Mouse (Mus musculus): ENCODE results near the gene Gbp2b. TPM values are rescaled to one million over a fixed set of nuclear protein-coding genes. Genes with fewer than 3 reads are reported as not detected.
"Not testable (repeated sequence)": the region's sequence is repeated elsewhere in the genome, so short reads cannot be mapped to it uniquely, and the experiment has no call there.

Gbp2b gene
- polyA plus RNA-seq, 1 experiment from 2014 or later = not detected

DNA sequence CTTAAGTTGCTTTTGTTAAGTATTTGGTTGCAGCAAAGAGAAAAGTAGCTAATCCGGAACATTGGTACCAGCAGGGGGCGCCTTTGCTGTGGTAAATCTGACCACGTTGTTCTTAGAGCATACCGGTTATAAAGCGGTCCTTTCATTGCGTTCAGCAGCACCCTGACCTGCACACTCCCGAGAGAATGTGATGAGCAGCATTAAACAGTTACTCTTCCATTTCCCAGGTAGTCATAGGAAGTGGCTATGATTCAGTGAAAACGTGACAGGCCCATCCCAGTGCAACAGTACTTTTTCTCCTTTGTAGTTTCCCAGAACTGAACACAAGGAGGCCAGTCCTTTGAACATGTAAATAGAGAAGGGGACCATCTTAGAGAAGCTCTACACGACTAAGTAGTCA lies 45.6 kb downstream of the Gbp2b start:
- Histone ChIP-seq H3K9ac (no peak overlapping the region), H3K36me3 (no peaks in the 10 kb centered on the region), H3K27ac (replicated peaks) (no peak overlapping the region), H3K9me3 (no peaks in the 10 kb centered on the region), H3K27me3 (no peaks in the 10 kb centered on the region), H3K4me2 (no peak overlapping the region), H3K4me1 (replicated peaks) (no peaks in the 10 kb centered on the region), H3K4me3 (no peak overlapping the region)
- WGBS = 7% methylated on average over 9 of the region's 9 CpGs
- no peak for ATAC-seq (ENCODE audit: low FRiP score, low read depth)

DNA sequence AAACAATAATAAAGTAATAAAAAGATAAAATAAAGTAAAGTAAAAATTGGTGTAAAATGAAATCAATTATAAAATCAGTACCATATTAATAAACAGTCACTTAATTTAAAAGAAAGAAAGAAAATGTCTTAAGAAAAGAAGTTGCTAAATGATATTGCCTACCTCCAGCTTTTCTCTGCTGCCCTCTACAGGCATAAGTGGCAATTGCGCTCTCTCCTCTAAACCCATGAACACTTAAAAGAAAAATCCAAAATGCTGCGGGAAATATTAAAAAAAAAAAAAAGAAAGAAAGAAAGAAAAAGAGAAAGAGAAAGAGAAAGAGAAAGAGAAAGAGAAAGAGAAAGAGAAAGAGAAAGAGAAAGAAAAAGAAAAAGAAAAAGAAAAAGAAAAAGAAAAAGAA lies 51.3 kb downstream of the Gbp2b start:
- H3K36me3 ChIP-seq; H3K9ac ChIP-seq; H3K27me3 ChIP-seq; H3K9me3 ChIP-seq; H3K27ac ChIP-seq (replicated peaks); H3K4me1 ChIP-seq (replicated peaks); ATAC-seq (ENCODE audit: low FRiP score, low read depth); H3K4me3 ChIP-seq; H3K4me2 ChIP-seq: not testable (repeated sequence)
- 20% methylated on average over 2 of the region's 2 CpGs for WGBS

DNA sequence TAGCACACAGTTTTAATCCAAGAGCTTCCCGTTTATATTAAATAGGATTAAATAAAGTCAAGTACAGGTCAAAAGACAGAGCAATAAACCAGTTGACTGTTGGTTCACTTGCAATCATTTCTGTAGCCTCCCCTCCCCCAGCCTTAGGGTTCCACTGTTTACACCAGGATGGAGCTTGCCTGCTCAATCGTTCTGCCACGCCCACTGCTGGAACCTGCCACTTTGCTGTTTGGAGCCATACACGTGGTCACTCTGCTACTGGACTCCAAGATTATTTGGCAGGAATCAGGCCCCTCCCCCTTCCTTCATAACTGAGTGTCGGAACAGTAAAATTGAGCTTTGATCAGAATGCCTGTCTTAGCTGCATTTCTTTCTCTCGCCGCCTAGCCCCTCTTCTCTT lies 53.2 kb downstream of the Gbp2b start:
- H3K4me2 ChIP-seq; H3K4me3 ChIP-seq; H3K9ac ChIP-seq; H3K27ac ChIP-seq (replicated peaks); H3K4me1 ChIP-seq (replicated peaks); ATAC-seq (ENCODE audit: low FRiP score, low read depth); H3K36me3 ChIP-seq; H3K27me3 ChIP-seq; H3K9me3 ChIP-seq: not testable (repeated sequence)
- WGBS = 75% methylated on average over 7 of the region's 7 CpGs

- no peaks in the 10 kb centered on the region for H3K9me3 ChIP-seq
- WGBS = 38% methylated on average over 2 of the region's 2 CpGs
- H3K27me3 ChIP-seq = no peaks in the 10 kb centered on the region
- no peak for ATAC-seq (ENCODE audit: low FRiP score, low read depth)
- no peak overlapping the region for H3K27ac ChIP-seq (replicated peaks)
- no peaks in the 10 kb centered on the region for H3K4me1 ChIP-seq (replicated peaks)
- no peaks in the 10 kb centered on the region for H3K36me3 ChIP-seq
- H3K4me2 ChIP-seq = no peak overlapping the region
- H3K9ac ChIP-seq = no peak overlapping the region
- H3K4me3 ChIP-seq = no peak overlapping the region
These were observed 55.6 kb downstream of the Gbp2b start for GRCm38 (mm10) chr3:142650205-142650604.

DNA sequence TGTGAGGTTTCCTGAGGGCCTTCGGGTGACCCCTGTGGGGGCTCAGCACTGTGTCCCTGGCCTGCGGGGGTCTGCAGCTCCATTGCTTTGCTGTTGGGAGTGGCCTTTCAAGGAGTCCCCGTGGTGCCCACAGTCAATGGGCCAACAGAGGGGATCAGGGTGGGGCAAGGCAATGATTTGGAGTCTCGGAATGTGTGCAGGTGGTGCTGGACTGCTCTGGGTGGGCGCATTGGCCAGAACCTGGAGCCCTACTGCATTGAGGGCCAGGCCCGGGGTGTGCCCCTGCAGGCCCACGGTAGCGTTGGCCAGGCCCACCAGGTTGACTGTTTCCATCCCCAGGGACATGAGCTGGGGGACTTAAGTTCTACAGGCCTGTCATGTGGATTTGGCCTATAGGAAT lies 70.1 kb downstream of the Gbp2b start:
- Histone ChIP-seq H3K4me3 (no peak overlapping the region), H3K27me3 (no peaks in the 10 kb centered on the region), H3K9ac (no peak overlapping the region), H3K36me3 (no peaks in the 10 kb centered on the region), H3K4me1 (replicated peaks) (no peaks in the 10 kb centered on the region), H3K4me2 (no peak overlapping the region), H3K27ac (replicated peaks) (no peak overlapping the region), H3K9me3 (no peaks in the 10 kb centered on the region)
- WGBS = 92% methylated on average over 8 of the region's 8 CpGs
- no peak for ATAC-seq (ENCODE audit: low FRiP score, low read depth)

Small RNA genes within 50 kb of the gene (microRNA-seq; reads per million reads assigned to microRNA genes)
- gene Mir6381 = not detected

Other genes starting within 250 kb of the Gbp2b start
- gene Pdlim5, start 199.2 kb upstream of the Gbp2b start, polyA plus RNA-seq (2015; fragmentation: Nextera tagmentation; extraction: Ambion mirVana) = 15.0 and 16.0 TPM in 2 replicates
- 0.18 and 0.28 TPM in 2 replicates for gene Gbp5, start 100.9 kb upstream of the Gbp2b start, polyA plus RNA-seq (2015; fragmentation: Nextera tagmentation; extraction: Ambion mirVana)
- 2.2 and 2.7 TPM in 2 replicates for gene Gbp7, start 64.5 kb upstream of the Gbp2b start, polyA plus RNA-seq (2015; fragmentation: Nextera tagmentation; extraction: Ambion mirVana)
- gene Gbp3, start 34.8 kb upstream of the Gbp2b start, polyA plus RNA-seq (2015; fragmentation: Nextera tagmentation; extraction: Ambion mirVana) = 1.4 and 1.9 TPM in 2 replicates
- 0.64 and 1.8 TPM in 2 replicates for gene Gbp2, start 25.8 kb downstream of the Gbp2b start, polyA plus RNA-seq (2015; fragmentation: Nextera tagmentation; extraction: Ambion mirVana)
- gene Kyat3, start 106.2 kb downstream of the Gbp2b start, polyA plus RNA-seq (2015; fragmentation: Nextera tagmentation; extraction: Ambion mirVana) = 5.4 and 5.6 TPM in 2 replicates
- gene Gtf2b, start 170.2 kb downstream of the Gbp2b start, polyA plus RNA-seq (2015; fragmentation: Nextera tagmentation; extraction: Ambion mirVana) = 71.2 and 72.9 TPM in 2 replicates